Comparison of ENCODE assay signal across 9 mouse cellular contexts in genomic region chrX:36550906-36551305, GRCm38 (mm10). TPM values are rescaled to one million over a fixed set of nuclear protein-coding genes. Genes with fewer than 3 reads are reported as not detected.
DNase-seq lines count a peak whose midpoint lies in the region; ATAC-seq lines count a peak whose summit lies in the region.
"Had no signal": no experiment of that assay in that cellular context is flagged by ENCODE, and none has a peak within 500 bp of the region (broad histone marks: within the 10 kb centered on the region; RNA-seq: fewer than 3 reads in every experiment).

No protein-coding gene starts in this region.

- intact Hi-C loops in left cerebral cortex, postnatal 14 days (cut with DNase I): no loop called here

- no peak overlapping the region for H3K4me3 ChIP-seq in forebrain, embryonic 12.5 days (replicated peaks)
- H3K4me3 ChIP-seq in midbrain, embryonic 15.5 days: no peak overlapping the region

- peaks cover 4% of the 10 kb centered on the region; the same call in 1 of the 2 replicates for H3K4me1 ChIP-seq in forebrain, embryonic 12.5 days
- no peaks in the 10 kb centered on the region for H3K4me1 ChIP-seq in midbrain, embryonic 15.5 days

- H3K27me3 ChIP-seq in forebrain, embryonic 12.5 days: no peaks in the 10 kb centered on the region
- H3K27me3 ChIP-seq in midbrain, embryonic 15.5 days (replicated peaks): no peaks in the 10 kb centered on the region

- H3K36me3 ChIP-seq in forebrain, embryonic 12.5 days (replicated peaks): no peaks in the 10 kb centered on the region
- H3K36me3 ChIP-seq in midbrain, embryonic 15.5 days (replicated peaks): no peaks in the 10 kb centered on the region

- H3K4me2 ChIP-seq in forebrain, embryonic 12.5 days: no peak overlapping the region
- H3K4me2 ChIP-seq in midbrain, embryonic 15.5 days: no peak overlapping the region

- ATAC-seq in forebrain, embryonic 12.5 days (ENCODE audit: low FRiP score): no peak
- ATAC-seq in hematopoietic stem cell, adult 5-6 weeks (replicated peaks in 1 of 2; ENCODE audit: insufficient read depth in 1 of 2, low FRiP score in 2 of 2, low TSS enrichment in 1 of 2, low read depth in 1 of 2, poor library complexity in 2 of 2, severe bottlenecking in 2 of 2): peak; percentile 65 to 68
- ATAC-seq in midbrain, embryonic 15.5 days (replicated peaks): peak; percentile 67; the same call in 1 of the 2 replicates
- no peak for ATAC-seq in erythroid progenitor cell, adult 5-6 weeks (replicated peaks; ENCODE audit: low FRiP score, poor library complexity, severe bottlenecking)

- no peaks in the 10 kb centered on the region for H3K9me3 ChIP-seq in forebrain, embryonic 12.5 days
- H3K9me3 ChIP-seq in midbrain, embryonic 15.5 days: no peaks in the 10 kb centered on the region

- no peak overlapping the region for H3K9ac ChIP-seq in forebrain, embryonic 12.5 days
- no peak overlapping the region for H3K9ac ChIP-seq in midbrain, embryonic 15.5 days

- WGBS in forebrain, embryonic 12.5 days: 28% methylated on average over 5 of the region's 5 CpGs
- 16% methylated on average over 5 of the region's 5 CpGs for WGBS in midbrain, embryonic 15.5 days

- H3K27ac ChIP-seq in forebrain, embryonic 12.5 days: peak overlapping the region; percentile 65
- H3K27ac ChIP-seq in midbrain, embryonic 15.5 days: peak overlapping the region; percentile 63; the same call in 1 of the 2 replicates
- H3K27ac ChIP-seq: macrophage had no signal

- peak; percentile 1 to 12 for DNase-seq in urinary bladder, postnatal 36 days (ENCODE audit: low spot score in 2 of 2)
- no peak for DNase-seq in urinary bladder, postnatal 25 days (ENCODE audit: low spot score)
- peak; percentile 12 to 29 for DNase-seq in left cerebral cortex, postnatal 14 days (ENCODE audit: low spot score in 2 of 2)
- no peak for DNase-seq in thymus, postnatal 36 days

RNA-seq across cellular contexts. Expression of gene Pgrmc1, which starts 47.1 kb away (rescaled TPM):
- 414 and 424 TPM in 2 replicates for polyA plus RNA-seq in forebrain, embryonic 12.5 days (2016; fragmentation: Nextera tagmentation; extraction: Ambion mirVana)
- total RNA-seq in hematopoietic stem cell, adult 5-6 weeks (2017): 83.2 and 101 TPM in 2 replicates
- 100 to 1,000 TPM; 295 to 333 TPM for total RNA-seq in left cerebral cortex, postnatal 14 days (2021)
- 682 and 686 TPM in 2 replicates for polyA plus RNA-seq in midbrain, embryonic 15.5 days (2015; fragmentation: Nextera tagmentation; extraction: Ambion mirVana)
- 21.3 and 26.8 TPM in 2 replicates for total RNA-seq in erythroid progenitor cell, adult 5-6 weeks (2015; ENCODE audit: low replicate concordance)
- 15.7 and 20.7 TPM in 2 replicates for total RNA-seq in erythroid progenitor cell, adult 5-6 weeks (2017; ENCODE audit: low replicate concordance)

RNA-seq across cellular contexts. Expression of gene Gm14569, which starts 59.3 kb away (rescaled TPM):
- polyA plus RNA-seq in forebrain, embryonic 12.5 days (2016; fragmentation: Nextera tagmentation; extraction: Ambion mirVana): not detected in 2 replicates
- not detected in 2 replicates for total RNA-seq in hematopoietic stem cell, adult 5-6 weeks (2017)
- under 1 TPM; 0.46 to 0.74 TPM for total RNA-seq in left cerebral cortex, postnatal 14 days (2021)
- not detected in 2 replicates for polyA plus RNA-seq in midbrain, embryonic 15.5 days (2015; fragmentation: Nextera tagmentation; extraction: Ambion mirVana)
- not detected in 2 replicates for total RNA-seq in erythroid progenitor cell, adult 5-6 weeks (2015; ENCODE audit: low replicate concordance)
- not detected in 2 replicates for total RNA-seq in erythroid progenitor cell, adult 5-6 weeks (2017; ENCODE audit: low replicate concordance)
- polyA plus RNA-seq: macrophage had no signal

Comparison
In these comparisons a context has a peak if more than half of its experiments do, and no peak if none do; other contexts are left out.
1. DNase-seq: peak in urinary bladder, postnatal 36 days (2 of 2) and left cerebral cortex, postnatal 14 days (2 of 2); none in urinary bladder, postnatal 25 days (single experiment) and thymus, postnatal 36 days (0 of 2).
2. ATAC-seq: peak in hematopoietic stem cell, adult 5-6 weeks (2 of 2) and midbrain, embryonic 15.5 days (single experiment); none in forebrain, embryonic 12.5 days (single experiment) and erythroid progenitor cell, adult 5-6 weeks (single experiment).